Mouse (Mus musculus) thymus, postnatal 10 days (tissue): ENCODE results near the gene Gsn.
A peak's percentile ranks its signal among the peaks of the same experiment; 100 is the strongest.

Experiments
- DNase-seq, 2 experiments: peaks; one replicate each; pipeline ENCODE4 v3.0.0; 2021; ENCODE audit warnings: low spot score in 2 of 2

Gsn gene

DNA sequence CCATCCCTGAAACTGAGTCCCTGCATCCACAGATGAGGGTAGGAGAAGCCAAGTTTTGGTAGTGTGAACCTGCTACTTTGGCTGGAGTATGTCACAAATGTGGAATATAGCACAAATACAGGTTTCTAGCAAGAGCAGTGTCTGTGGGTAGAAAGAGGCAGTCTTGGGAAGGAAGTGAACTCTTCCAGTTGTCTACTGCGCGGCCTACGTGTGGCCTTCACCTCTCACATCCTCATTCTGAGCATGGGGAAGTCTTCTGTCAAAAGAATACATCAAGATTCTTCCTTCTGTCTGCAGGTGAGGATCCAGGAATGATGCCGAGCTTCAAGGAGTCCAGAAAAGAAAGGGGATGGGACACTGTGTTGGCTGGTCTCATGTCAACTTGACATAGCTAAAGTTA lies 2.4 kb upstream of the Gsn start:
- DNase-seq, result no peak

DNA sequence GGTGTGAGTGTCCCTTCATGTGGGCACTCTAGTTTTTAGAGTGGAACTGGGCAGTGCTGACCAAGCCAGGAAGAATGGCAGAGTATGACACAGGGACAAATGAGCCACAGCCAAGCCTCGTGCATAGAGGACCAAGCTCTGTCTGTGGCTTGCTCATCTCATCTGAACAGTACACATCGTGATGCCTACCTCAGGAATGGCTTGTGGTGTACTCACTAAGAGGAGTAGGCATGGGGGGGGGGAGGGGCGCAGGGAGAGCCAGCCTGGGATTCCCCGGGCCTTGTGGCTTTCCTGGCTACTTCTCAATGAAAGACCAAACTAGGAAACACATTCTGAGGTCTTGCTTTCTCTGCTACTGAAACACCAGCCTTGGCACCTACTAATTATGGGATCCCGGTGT lies 1.2 kb upstream of the Gsn start:
- no peak for DNase-seq

DNA sequence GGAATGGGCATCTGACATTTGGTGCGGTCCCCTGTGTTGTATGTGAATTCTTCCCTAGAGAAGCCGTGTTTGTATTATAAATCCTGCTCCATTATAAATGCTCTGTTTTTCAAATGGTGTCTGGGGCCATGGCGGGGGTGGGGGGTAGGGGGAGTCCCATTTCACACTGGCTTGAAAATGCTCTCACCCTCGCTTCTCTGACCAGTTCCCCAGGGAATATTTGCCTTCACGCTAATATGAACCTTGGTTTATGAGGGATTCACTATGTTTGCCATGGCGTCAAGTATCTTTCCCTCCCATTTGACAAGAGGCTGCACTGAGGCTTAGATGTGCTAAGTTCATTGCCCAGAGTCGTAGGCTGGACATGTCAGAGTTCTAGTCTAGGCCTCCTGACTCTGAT lies 718 bp upstream of the Gsn start:
- DNase-seq, result no peak

DNA sequence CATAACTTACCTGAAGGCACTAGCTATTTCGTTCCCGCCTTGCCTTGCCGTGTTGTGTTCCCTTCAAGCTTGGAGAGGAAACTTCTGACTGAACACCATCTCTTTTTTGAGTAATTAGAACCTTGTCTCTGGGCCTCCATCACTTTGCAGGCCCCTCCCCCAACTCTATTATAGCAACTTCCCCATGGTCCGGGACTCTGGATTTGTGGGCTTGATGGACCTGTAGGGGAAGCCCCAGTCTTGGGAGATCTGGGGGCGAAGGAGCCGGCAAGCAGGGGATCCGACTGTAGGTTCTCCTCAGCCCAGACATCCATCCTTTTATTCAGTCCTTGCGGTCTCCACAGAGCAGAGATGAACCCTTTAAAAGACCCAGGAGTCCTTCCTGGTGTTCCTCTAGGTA lies 752 bp downstream of the Gsn start:
- no peak for DNase-seq

DNA sequence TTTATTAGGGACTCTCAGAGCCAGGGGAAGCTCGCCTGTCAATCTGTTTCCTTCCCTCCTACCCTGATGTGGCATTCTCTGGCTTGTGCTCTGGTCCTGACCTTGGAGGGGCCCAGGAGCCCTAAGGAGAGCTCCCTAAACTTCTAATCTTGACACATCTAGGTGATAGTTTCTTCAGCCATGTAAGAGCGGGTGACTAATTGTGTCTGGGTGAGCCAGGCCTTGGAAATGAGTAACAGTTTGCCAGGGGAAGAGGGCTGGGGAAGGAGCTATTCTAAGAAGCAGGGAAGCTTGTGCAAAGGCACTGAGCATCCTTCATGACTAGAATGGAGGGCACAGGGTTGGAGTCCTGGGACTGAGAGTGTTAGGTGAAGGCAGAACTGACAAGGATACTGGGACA lies 1.7 kb downstream of the Gsn start:
- DNase-seq, result no peak

DNA sequence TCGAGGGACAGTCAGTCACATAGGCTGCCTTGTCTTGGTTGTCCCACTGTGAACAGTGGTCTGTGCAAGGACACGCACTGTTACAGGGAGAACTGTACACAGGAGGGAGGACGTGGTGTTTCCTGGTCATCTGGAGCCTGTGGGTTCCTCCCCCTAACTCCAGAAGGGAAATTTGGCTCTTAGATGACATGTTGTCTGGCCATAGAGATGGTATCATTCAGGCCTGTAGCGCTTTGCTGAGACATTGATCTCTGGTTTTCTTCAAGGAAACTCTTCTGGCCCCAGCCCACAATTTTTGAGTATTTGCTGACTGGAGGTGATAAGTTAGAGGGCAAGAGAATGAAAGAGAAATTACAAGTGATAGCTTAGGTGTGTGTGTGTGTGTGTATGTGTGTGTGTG lies 2.4 kb downstream of the Gsn start:
- no peak for DNase-seq

DNA sequence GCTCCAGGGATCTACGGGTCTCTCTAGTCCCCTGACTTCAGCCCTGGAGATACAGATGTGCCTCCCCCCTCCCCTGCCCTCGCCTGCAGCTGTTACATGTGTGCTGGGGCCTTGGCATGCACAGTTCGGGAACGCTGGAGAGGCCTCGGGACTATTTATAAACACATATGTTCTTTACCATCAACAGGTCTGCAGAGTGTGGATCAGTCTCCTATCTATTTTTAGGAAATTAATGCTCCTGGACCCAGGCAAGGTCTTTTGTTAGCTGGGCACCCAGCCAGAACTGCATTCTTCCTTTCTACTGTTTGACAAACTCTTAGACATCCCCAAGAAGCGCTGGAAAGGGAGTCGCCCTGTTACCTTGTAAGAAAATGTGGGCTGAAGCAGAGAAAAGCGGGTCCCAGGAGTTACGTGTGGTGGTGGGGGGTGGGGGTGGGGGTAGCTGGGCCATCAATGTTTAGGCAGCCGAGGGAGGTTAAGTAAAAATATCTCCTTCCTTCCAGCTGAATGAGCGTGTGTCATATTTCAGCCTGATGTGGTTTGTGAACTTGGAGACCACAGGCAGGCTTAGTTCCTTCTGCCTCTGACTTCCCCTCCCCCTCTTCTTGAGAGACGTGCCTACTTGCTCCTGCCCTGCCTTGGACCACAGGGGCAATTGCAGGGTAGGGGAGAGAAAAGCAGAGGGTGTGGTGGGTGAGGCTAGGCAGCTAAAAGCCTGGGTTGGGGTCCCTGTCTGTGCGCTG lies 3.3 kb downstream of the Gsn start:
- peak; percentile 49 to 63 for DNase-seq

DNA sequence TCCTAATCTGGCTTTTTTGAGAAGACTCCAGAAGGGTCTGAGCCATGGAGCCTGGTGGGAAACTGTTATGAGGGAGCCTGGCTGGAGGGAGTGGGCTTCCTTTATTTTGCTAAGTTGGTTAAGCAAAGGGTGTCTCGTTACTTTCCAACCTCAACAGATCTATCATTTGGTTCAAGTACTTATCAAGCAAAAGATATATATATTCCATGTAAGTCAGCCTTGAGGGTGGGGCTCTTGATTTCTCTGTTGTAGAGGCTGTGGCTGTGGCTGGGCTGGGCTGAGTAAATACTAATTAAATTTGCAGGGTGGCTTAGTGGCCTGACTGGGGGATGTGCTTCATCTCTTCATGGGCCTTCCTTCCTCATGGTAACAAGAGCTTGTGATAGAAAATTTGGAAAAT lies 4.1 kb downstream of the Gsn start:
- no peak for DNase-seq

DNA sequence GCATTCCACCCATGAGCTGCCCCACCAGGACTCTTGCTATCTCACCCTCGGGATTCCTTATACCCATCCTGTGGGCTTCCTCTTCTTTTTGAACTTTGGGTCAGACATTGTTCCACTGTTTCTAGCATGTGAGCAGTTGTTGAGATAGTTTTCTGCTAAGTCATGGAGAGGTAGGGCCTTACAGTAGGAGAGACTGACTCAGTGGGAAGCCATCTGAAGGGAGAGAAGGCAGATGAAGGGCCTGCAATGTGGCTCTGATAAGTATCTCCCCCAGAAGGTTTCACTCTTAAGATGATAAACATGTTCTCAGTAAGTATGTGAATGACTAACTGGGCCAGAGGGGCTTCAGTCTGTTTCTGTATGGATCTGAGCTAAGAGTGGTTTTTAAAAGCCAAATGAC lies 7.9 kb downstream of the Gsn start:
- no peak for DNase-seq

DNA sequence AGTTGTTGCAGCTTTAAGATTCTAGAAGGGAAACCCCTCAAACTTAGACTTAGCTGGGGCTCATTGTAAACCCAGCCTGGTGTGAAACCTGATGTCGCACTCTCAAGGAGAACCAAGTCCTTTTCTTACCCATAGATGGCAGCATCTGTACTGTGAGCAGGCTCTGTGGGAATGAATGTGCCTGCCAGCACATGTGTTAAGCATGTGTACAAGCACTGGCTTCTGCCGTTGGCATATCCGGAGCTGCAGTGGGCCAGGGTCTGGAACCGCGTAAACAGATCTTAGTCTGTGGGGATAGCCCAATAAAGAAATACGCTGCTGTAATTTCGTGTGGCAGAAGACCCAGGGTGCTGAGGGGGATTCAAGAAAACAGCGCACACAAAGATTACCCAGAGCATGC lies 9.1 kb downstream of the Gsn start:
- peak; percentile 52 to 69 for DNase-seq

DNA sequence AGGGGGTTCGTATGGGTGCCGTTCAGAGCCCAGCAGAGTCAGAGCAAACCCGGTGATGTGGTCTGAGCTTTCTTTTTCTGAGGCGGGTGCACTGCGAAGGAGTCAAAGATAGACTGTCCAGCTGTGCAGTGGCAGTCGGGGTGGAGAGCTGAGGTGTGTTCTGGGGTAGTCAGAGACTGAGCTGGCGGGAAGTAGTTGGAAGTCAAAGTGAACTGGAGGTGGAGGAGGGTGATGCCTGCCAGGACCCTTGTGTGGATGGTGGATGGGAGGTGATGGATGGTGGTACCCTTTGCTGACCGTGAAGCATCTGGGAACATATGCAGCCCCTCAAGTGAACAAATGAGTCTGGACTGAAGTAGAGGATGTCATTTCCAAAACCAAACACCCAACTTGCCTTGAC lies 9.6 kb downstream of the Gsn start:
- DNase-seq, result no peak

DNA sequence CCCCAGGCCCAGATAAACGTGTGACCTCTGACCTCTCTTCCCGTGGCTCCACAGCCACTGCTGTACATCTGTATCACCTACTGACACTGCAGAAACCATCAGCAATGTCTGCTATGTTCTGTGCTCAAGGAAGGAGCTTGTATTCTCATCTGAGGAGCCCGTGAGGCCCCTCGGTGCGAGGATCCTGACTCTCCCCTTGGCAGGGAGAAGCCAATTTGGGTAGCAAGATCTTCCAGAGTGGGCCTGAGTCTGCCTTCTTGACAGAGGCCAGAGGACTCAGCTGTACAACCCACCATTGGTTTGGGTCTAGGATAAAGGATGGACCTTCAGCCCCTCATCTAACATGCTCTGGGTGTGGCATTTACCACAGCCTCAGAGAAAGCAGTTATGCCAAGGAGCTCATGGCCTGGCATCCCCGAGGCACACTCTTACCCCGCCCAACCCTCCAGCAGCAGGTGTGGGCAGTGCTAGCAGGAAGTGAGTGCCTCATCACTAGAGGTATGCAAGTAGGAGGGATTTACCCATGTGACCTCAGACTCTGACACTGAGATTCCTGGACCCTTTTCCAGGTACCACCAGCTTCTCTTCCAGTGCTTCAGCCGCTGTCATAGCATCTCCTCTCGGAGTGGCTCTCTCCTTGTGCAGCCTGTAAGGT lies 10.2 kb downstream of the Gsn start:
- no peak for DNase-seq

DNA sequence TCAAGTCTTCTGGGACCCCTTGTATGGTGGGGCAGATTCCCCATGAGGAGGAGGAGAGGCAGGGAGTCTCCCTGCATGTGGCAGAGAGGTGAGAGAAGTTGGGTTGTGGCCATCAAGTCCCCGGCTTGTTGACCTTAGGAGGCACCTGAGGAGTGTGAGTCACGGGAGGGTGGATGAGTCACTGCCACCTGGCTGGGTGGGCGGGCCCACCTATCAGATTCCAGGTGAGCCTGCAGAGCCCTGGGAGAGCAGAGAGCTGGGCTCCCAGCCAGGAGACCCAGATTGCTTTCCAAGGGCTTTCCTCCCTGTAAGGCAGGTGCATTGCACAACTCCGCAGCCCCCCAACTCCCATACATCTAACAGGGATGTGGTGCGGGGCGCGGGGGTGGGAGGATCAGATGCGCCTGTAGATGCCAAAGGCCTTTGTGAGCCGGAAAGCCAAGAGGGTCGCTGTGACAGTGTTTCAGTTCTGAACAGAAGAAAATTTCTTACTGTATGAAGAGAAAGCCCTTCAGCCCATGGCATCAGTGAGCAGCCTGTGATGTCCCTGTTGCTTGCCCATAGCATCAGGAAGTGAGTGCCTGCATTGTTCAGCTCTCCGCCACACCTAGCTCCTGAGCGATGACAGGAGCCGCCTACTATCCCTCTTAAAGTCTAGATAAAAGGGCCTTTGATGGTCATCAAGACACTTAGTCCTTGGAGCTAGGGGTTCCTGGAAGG lies 11.1 kb downstream of the Gsn start:
- DNase-seq, result no peak

DNA sequence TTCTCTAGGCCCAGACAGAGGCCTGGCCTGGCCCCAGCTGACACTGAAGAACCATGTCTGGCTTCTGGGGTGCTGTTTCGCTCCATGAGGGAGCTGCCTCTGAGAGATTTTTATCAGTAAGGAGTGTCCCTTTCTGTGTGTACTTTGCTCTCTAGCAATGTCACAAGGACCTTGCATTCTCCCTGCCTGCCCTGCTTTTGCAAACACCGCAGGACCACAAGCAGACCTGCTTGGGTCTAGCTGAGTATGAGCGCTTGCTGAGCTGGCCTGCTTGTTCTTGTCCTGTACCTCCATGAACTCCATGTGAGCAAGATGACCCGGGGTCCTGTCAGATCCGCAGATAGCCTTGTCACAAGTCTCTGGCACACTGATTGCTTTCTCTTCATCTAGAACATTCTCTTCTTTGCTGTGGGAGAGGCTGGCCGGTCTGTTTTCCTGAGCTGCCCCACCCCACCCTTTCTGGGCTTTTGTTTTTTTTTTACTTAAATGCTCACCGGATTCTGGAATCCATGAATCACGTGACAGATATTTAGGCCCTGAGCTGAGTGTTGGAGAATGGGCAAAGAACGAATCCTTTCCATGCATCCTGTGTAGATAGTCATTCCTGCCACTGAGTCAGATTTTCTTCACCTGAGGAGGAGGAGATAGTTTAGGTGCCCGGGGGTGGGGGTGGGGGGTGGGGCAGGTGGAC lies 11.8 kb downstream of the Gsn start:
- DNase-seq, result no peak

DNA sequence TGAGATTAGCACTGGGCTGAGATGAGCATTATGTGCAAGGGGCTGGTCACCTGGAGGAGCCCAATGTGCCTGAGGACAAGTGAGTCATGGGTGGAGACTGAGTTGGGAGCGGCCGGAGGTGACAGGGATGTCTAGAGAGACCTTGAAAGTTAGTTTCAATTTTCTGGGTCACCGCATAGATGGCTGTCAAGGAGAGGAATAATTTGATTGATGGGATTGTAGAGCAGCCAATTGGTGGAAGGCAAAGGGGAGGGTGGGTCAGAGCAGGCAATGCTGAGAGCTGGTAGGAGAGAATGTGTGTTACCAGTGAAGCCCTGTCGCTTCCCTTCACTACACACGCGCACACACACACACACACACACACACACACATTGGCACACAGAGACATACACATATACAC lies 13.0 kb downstream of the Gsn start:
- DNase-seq, result no peak

DNA sequence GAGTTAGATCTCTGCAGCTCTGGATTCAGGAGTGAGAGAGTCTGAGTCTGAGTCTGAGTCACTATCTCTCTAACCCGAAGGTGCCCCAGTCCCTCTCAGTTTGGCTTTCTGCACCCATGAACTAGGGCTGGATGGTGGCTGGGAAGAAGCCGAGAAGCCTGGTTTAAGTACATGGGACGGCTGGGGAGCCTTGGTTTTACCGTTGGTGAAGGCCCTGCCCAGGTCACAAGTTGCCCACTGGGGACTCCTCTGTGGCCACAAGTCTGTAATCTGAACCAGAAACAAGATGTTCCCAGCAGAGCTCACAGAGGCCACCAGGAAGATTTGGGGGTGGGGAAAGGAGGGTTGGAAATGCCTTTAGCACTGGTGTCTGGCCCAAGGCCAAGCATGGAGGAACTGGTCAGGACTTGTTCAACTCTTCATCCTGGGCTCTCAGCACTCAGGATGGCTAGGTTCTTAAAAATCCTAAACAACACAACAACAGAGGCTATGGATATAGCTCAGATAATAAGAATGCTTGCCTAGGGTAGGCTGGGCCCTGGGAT lies 13.6 kb downstream of the Gsn start:
- DNase-seq, result no peak

DNA sequence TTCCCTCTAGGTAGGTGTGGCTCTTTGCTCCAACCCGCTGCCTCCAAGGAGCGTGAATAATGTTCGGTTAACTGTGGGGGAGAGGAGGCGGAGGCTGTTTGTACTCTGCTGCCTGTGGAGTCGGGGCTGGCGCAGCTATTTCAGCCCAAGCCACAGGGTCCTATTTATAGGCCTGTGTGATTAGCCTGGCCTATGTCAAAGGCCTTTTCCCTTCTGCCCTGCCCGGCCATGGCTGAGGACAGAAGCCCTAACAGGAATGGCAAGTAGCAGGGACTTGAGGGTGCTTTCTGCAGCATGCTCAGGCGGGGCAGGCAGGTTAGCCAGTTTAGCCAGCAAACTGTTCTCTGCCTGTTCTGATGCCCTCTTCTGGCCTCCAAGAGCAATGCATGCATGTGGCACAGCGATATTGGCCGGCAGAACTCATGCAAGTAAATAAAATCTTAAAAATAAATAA lies 14.4 kb downstream of the Gsn start:
- DNase-seq, result peak; percentile 48 to 67

DNA sequence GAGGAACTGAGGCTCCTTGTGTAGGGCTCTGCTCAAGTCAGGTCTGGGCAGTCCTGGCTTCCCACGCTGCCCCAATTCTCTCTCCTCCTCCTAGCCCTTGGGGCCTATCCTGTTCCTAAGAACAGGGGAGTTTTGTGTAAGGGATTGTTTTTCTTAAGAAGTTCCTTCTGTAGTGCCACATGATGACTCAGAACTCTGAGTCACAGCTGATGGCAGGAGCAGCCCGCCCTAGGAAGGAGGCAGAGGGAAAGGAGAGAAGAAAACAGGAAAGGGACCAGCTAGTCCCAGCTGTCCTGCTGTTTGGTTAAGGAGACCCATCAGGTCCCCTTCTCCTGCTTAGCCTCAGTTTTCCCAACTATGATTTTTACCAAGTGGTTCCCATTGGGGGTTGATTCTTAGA lies 15.6 kb downstream of the Gsn start:
- DNase-seq, result no peak

DNA sequence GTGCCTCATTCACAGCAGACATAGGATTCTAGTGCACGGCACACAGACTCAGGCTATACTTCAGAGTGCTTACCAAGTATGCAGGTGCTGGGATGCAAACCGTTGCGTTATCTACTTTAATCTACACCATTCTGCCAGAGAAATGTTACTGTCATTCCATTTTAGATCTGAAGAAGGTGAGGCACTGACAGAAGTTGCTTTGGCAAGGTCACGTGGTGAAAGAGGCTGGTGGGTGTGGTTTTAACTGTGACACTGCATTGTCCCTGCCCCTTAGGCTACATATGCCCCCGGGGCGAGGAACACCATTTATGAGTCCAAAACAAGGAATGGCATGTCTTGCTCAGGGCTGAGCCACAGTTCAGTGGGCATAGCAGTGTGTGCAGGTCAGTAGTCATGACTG lies 16.7 kb downstream of the Gsn start:
- peak in 1 of 2 experiments; percentile 34 for DNase-seq

DNA sequence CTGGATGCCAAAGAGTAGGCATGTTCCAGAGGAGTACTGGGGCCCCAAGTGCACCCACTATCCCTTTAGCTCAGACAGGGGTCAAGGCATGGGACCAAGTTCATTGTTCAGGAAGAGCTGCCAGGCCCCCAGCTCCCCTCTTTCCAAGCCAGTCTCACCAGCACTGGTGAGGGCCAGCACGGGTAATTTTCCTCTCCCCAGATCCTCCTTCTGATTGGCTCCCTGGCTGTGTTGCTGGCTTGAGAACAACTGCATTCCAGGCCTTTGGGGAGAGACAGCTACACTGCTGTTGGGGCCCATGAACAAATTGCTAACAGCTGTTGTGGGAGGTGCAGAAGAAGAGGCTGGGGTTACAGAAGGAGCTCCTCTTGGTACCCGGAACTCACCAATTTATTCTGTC lies 17.4 kb downstream of the Gsn start:
- no peak for DNase-seq

DNA sequence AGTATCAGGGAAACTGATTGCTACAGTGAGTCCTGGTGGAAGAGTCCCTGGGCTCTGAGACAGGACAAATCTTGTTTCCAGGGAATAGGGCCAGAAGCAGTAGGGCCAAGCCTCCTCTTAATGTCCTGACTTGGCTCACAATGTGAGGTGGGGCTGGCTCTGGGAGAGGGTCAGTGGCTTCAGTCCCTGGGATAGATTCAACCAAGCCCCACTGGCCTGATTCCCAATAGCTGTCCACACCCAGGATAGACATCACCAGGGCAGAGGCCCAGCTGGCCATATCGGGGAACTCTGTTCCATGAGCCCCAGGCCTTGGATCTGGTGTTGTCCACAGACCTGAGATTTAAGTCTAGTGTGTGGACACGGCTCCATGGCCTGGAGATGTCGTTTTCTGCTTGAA lies 21.5 kb downstream of the Gsn start:
- DNase-seq, result no peak
